Mouse (Mus musculus) brown adipose tissue, adult 24 weeks (tissue): ENCODE measurements around the gene Rsl1. TPM values are rescaled to one million over a fixed set of nuclear protein-coding genes. Genes with fewer than 3 reads are reported as not detected.
A peak's percentile ranks its signal among the peaks of the same experiment; 100 is the strongest.
"Not testable (repeated sequence)": the region's sequence is repeated elsewhere in the genome, so short reads cannot be mapped to it uniquely, and the experiment has no call there.

Experiments
- H3K27ac ChIP-seq: fragments of 200-500 bp; replicated peaks from 2 replicates; pipeline ENCODE4 v1.5.1; 2012; ENCODE audit warnings: low read depth, mild to moderate bottlenecking, low read length
- H3K4me1 ChIP-seq: fragments of 200-500 bp; 2 replicates; pipeline ENCODE4 v1.6.1; 2012; ENCODE audit warnings: low read length, mixed read lengths; ENCODE audit not compliant: control insufficient read depth, insufficient read depth, insufficient read length
- H3K4me3 ChIP-seq: fragments of 200-500 bp; 2 replicates; pipeline ENCODE4 v1.5.1; 2012; ENCODE audit warnings: low read depth, mild to moderate bottlenecking, low read length, moderate library complexity; ENCODE audit not compliant: insufficient read depth
- polyA plus RNA-seq: library from polyadenylated mRNA; stranded (reverse); fragments of >200 nt; gene quantifications from 2 replicates; pipeline ENCODE4 v1.2.4, GENCODE M21; 2012; ENCODE audit not compliant: missing spikeins, insufficient read depth, insufficient read length

Rsl1 gene
- polyA plus RNA-seq: 1.2 and 2.4 TPM in 2 replicates

GRCm38 (mm10) chr13:67172991-67173722 lies at the start of gene Rsl1:
Gene Rsl1 (plus strand): TSS chr13:67173182.
- Histone ChIP-seq H3K27ac (peak within 1 kb of the TSS; percentile 67), H3K4me3 (peak within 1 kb of the TSS; percentile 84)
- H3K4me1 ChIP-seq: not testable (repeated sequence)

- Histone ChIP-seq H3K4me3 (no peak overlapping the region), H3K4me1 (no peaks in the 10 kb centered on the region)
These were observed 48.5 kb upstream of the Rsl1 start for GRCm38 (mm10) chr13:67124460-67124859.

DNA sequence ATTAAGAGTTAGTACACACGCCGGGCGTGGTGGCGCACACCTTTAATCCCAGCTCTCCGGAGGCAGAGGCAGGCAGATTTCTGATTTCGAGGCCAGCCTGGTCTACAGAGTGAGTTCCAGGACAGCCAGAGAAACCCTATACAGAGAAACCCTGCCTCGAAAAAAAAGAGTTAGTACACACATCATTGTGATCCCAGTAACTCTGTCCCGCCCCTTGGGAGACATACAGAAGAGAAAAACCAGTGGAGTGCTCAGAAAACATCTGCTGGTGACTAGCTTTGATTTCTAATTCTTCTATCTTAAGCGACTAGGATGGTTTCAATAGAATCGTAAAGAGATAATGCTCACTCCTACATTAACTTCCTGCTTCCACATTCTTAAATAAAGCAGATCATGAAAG lies 45.5 kb upstream of the Rsl1 start:
- not testable (repeated sequence) for H3K27ac ChIP-seq, H3K4me1 ChIP-seq, H3K4me3 ChIP-seq

More at GRCm38 (mm10) chr13:67124460-67124859, 48.5 kb upstream of the Rsl1 start:
- H3K27ac ChIP-seq: no peak overlapping the region

DNA sequence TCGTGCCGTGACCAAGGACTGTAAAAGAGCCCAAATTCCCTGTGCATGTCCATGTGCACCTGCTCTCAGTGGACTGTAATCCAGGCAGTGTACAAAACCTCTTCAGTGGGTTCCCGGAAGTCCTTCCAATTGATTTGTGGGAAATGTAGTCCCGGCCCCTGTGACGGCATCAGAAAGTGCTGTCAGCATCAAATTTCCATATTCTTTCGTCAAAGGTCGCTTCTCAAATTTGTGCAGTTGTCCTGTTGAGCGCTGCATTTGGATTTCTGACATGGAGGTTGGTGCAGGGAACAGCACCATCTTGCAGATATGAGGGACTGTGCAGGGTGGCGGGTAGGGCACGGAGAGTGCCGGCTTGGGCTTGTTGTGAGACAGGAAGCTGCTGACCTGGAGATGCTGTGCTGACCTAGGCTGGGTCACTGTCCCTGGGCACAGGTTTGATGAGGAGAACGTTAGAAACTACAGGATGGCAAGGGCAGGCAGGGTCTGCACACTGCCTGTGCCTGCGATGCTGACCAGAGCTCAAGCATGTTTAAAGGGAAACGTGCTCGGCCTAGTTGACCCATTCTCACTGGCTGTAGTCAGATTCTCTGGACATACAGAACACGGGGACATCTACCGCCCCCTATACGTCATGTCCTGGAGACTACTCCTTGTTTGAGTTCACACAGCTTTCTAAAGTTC lies 44.8 kb upstream of the Rsl1 start:
- Histone ChIP-seq H3K4me3 (peak overlapping the region; percentile 99), H3K4me1 (no peaks in the 10 kb centered on the region), H3K27ac (peak overlapping the region; percentile 33)

GRCm38 (mm10) chr13:67166122-67166521 lies 6.9 kb upstream of the Rsl1 start:
- not testable (repeated sequence) for H3K27ac ChIP-seq, H3K4me1 ChIP-seq, H3K4me3 ChIP-seq

- no peak overlapping the region for H3K27ac ChIP-seq
- no peaks in the 10 kb centered on the region for H3K4me1 ChIP-seq
- peak overlapping the region; percentile 84 for H3K4me3 ChIP-seq
These were observed 707 bp downstream of the Rsl1 start for GRCm38 (mm10) chr13:67173723-67174055.

DNA sequence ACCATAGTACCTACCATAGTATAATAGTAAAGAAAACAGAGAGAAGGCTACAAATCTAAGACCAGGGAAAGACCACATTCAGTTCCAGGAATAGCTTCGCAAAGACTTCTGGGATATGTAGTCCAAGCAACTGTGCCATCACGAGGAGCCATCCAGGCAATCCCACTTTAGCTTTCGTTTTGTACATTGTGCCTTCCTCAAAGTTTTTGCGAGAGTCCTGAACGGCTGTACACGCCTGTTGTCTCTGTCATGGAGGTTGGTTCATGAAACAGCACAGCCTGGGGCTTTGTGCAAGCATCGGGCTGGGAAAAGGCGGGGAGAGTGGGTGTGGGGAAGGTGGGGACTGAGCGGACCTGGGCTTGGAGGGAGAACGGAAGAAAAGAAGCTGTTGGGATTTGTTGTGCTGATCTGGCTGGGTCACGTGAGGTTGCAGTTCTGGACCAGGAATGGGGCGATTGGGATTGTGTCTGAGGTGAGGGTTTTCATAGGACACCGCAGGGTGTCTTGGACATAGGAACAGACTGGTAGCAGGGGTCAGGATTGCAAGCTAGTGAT lies 21.4 kb downstream of the Rsl1 start, which contains the start of gene Zfp455:
Gene Zfp455 (plus strand): TSS at position 167 of the 555 bp plus-strand sequence.
- H3K27ac ChIP-seq: no peak within 1 kb of the TSS
- no peaks in the 10 kb centered on the region; the same call in 1 of the 2 replicates for H3K4me1 ChIP-seq
- H3K4me3 ChIP-seq: peak within 1 kb of the TSS; percentile 96

GRCm38 (mm10) chr13:67201656-67202055 lies 28.7 kb downstream of the Rsl1 start:
- no peaks in the 10 kb centered on the region for H3K4me1 ChIP-seq
- H3K27ac ChIP-seq: no peak overlapping the region
- no peak overlapping the region for H3K4me3 ChIP-seq

- Histone ChIP-seq H3K4me1 (no peaks in the 10 kb centered on the region), H3K4me3 (no peak overlapping the region), H3K27ac (no peak overlapping the region)
These were observed 41.1 kb downstream of the Rsl1 start for GRCm38 (mm10) chr13:67214015-67214607.

Other genes starting within 250 kb of the Rsl1 start
- 0.67 and 0.95 TPM in 2 replicates for gene Zfp712, start 112.0 kb upstream of the Rsl1 start, polyA plus RNA-seq
- gene Zfp708, start 75.2 kb upstream of the Rsl1 start, polyA plus RNA-seq: 1.7 TPM in 1 of 2 replicates, not detected in the other
- gene Gm28557, start 64.6 kb upstream of the Rsl1 start, polyA plus RNA-seq: 3.1 and 4.1 TPM in 2 replicates
- 0.46 TPM in 1 of 2 replicates, not detected in the other for gene Rslcan18, start 56.9 kb upstream of the Rsl1 start, polyA plus RNA-seq
- 2.0 and 2.1 TPM in 2 replicates for gene Zfp759, start 51.5 kb upstream of the Rsl1 start, polyA plus RNA-seq
- 0.54 and 0.59 TPM in 2 replicates for gene Zfp455, start 21.3 kb downstream of the Rsl1 start, polyA plus RNA-seq
- gene Zfp458, start 105.3 kb downstream of the Rsl1 start, polyA plus RNA-seq: 0.58 and 1.7 TPM in 2 replicates
- not detected in 2 replicates for gene Zfp457, start 133.3 kb downstream of the Rsl1 start, polyA plus RNA-seq
- 1.8 and 4.7 TPM in 2 replicates for gene Zfp595, start 159.4 kb downstream of the Rsl1 start, polyA plus RNA-seq
- not detected in 2 replicates for gene Gm28044, start 187.4 kb downstream of the Rsl1 start, polyA plus RNA-seq
- gene Zfp953, start 187.4 kb downstream of the Rsl1 start, polyA plus RNA-seq: 1.1 and 1.3 TPM in 2 replicates
- 3.7 TPM in 1 of 2 replicates, not detected in the other for gene Gm28041, start 202.6 kb downstream of the Rsl1 start, polyA plus RNA-seq
- gene Zfp456, start 202.6 kb downstream of the Rsl1 start, polyA plus RNA-seq: 0.59 and 1.9 TPM in 2 replicates
- 0.67 and 2.1 TPM in 2 replicates for gene Zfp429, start 226.6 kb downstream of the Rsl1 start, polyA plus RNA-seq
- 0.52 TPM in 1 of 2 replicates, not detected in the other for gene Zfp459, start 248.2 kb downstream of the Rsl1 start, polyA plus RNA-seq